Mouse (Mus musculus): ENCODE data around the gene Hes1.

- no peak for TF ChIP-seq CTCF (IDR thresholded peaks at IDR 0.05; ENCODE audit: extremely low read depth, insufficient read length, insufficient replicate concordance, low read depth, low read length)
- TF ChIP-seq POLR2A (IDR thresholded peaks at IDR 0.05; ENCODE audit: low read depth, low read length) = no peak
Observed at GRCm38 (mm10) chr16:30081498-30081897, 17.3 kb downstream of the Hes1 start.

Data from small intestine, adult 2 months (tissue).